Mouse (Mus musculus): ENCODE measurements around the gene 2510039O18Rik. TPM values are rescaled to one million over a fixed set of nuclear protein-coding genes. Genes with fewer than 3 reads are reported as not detected.

2510039O18Rik gene
- polyA plus RNA-seq, 1 experiment from 2014 or later = 17.7 TPM

Other genes starting within 250 kb of the 2510039O18Rik start
- not detected in 2 replicates for gene Zfp534, start 238.3 kb upstream of the 2510039O18Rik start, polyA plus RNA-seq (2015; fragmentation: Nextera tagmentation; extraction: Ambion mirVana)
- gene Zfp984, start 131.1 kb upstream of the 2510039O18Rik start, polyA plus RNA-seq (2015; fragmentation: Nextera tagmentation; extraction: Ambion mirVana) = 8.6 and 9.3 TPM in 2 replicates
- gene Zfp933, start 92.5 kb upstream of the 2510039O18Rik start, polyA plus RNA-seq (2015; fragmentation: Nextera tagmentation; extraction: Ambion mirVana) = 4.4 and 5.7 TPM in 2 replicates
- gene Miip, start 72.1 kb upstream of the 2510039O18Rik start, polyA plus RNA-seq (2015; fragmentation: Nextera tagmentation; extraction: Ambion mirVana) = 34.6 and 37.6 TPM in 2 replicates
- gene Fv1, start 71.9 kb upstream of the 2510039O18Rik start, polyA plus RNA-seq (2015; fragmentation: Nextera tagmentation; extraction: Ambion mirVana) = 8.8 and 9.8 TPM in 2 replicates
- 32.1 and 37.8 TPM in 2 replicates for gene Mfn2, start 36.2 kb upstream of the 2510039O18Rik start, polyA plus RNA-seq (2015; fragmentation: Nextera tagmentation; extraction: Ambion mirVana)
- 43.7 and 47.9 TPM in 2 replicates for gene Plod1, start 4.1 kb upstream of the 2510039O18Rik start, polyA plus RNA-seq (2015; fragmentation: Nextera tagmentation; extraction: Ambion mirVana)
- 0.23 TPM in 1 of 2 replicates, not detected in the other for gene Nppb, start 44.9 kb downstream of the 2510039O18Rik start, polyA plus RNA-seq (2015; fragmentation: Nextera tagmentation; extraction: Ambion mirVana)
- gene Nppa, start 59.8 kb downstream of the 2510039O18Rik start, polyA plus RNA-seq (2015; fragmentation: Nextera tagmentation; extraction: Ambion mirVana) = 2.4 and 2.6 TPM in 2 replicates
- 5.1 and 6.1 TPM in 2 replicates for gene Clcn6, start 97.9 kb downstream of the 2510039O18Rik start, polyA plus RNA-seq (2015; fragmentation: Nextera tagmentation; extraction: Ambion mirVana)
- 16.7 and 20.9 TPM in 2 replicates for gene Mthfr, start 98.2 kb downstream of the 2510039O18Rik start, polyA plus RNA-seq (2015; fragmentation: Nextera tagmentation; extraction: Ambion mirVana)
- gene Agtrap, start 147.1 kb downstream of the 2510039O18Rik start, polyA plus RNA-seq (2015; fragmentation: Nextera tagmentation; extraction: Ambion mirVana) = 13.7 and 14.1 TPM in 2 replicates
- gene Mad2l2, start 189.5 kb downstream of the 2510039O18Rik start, polyA plus RNA-seq (2015; fragmentation: Nextera tagmentation; extraction: Ambion mirVana) = 37.9 and 38.0 TPM in 2 replicates
- gene Draxin, start 189.8 kb downstream of the 2510039O18Rik start, polyA plus RNA-seq (2015; fragmentation: Nextera tagmentation; extraction: Ambion mirVana) = 0.06 and 0.14 TPM in 2 replicates
- gene Fbxo6, start 211.2 kb downstream of the 2510039O18Rik start, polyA plus RNA-seq (2015; fragmentation: Nextera tagmentation; extraction: Ambion mirVana) = 13.7 and 14.1 TPM in 2 replicates
- gene Fbxo44, start 219.6 kb downstream of the 2510039O18Rik start, polyA plus RNA-seq (2015; fragmentation: Nextera tagmentation; extraction: Ambion mirVana) = 7.5 and 8.0 TPM in 2 replicates
- gene Fbxo2, start 219.7 kb downstream of the 2510039O18Rik start, polyA plus RNA-seq (2015; fragmentation: Nextera tagmentation; extraction: Ambion mirVana) = 0.84 and 1.0 TPM in 2 replicates